Mouse (Mus musculus) bone marrow, adult 2 months (tissue): ENCODE measurements at regions not wholly inside any gene's neighbourhood (a gene's known extent, or its start where the extent isn't known, plus 50 kb on each side); places are given as distances from the start of the nearest gene placed in this dataset.

Source experiments
- CTCF ChIP-seq: fragments of 200-500 bp; IDR thresholded peaks from 2 replicates; pipeline ENCODE4 v1.5.1; 2011; ENCODE audit warnings: low read length, control low read depth; ENCODE audit not compliant: control insufficient read depth, insufficient read depth
- POLR2A ChIP-seq: fragments of 200-500 bp; IDR thresholded peaks from 2 replicates; pipeline ENCODE4 v1.6.1; 2011; ENCODE audit warnings: low read depth, mild to moderate bottlenecking, control low read depth, low read length, borderline replicate concordance; ENCODE audit not compliant: control insufficient read depth

- TF ChIP-seq POLR2A (no peak), CTCF (no peak)
Measured at GRCm38 (mm10) chr19:56039091-56040004, 247.6 kb upstream of the Habp2 start.
